9 mouse cellular contexts compared by ENCODE assay signal in the genomic region with DNA sequence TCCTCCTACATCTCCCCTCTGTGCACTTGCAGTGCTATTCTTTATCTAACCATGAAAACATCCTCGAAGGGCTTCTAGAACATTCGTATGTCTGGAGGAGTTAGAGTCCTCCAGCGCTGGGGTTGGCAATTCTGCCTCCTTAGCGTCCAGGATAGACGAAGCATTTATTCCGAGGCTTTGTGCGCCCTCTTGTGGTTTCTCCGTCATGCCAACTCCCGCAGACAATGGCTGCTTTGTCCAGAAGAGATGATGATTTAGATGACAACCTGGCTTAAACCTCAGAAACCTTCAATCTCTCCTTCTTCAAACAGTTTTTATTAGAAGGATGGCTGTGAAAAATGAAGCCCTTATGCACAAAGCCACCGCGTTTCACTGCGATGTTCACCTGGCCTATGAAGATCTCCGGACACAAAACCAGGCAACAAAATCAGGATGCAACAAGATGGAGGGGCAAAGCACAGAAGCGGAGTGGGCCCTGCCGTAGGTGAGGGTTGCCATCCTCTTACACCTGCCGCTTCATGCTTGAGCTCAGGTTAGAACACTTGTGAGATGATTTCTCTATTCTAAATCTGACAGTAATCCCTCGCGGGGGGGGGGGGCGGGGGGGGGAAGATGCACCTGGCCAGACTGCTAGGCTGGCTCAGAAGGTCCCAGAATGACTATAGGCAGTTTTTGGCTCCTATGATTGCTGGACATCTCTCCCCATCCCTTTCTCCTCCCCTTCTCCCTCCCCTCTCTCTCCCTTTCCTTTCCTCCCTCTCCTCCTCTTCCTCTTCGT. TPM values are rescaled to one million over a fixed set of nuclear protein-coding genes. Genes with fewer than 3 reads are reported as not detected.
DNase-seq lines count a peak whose midpoint lies in the region; ATAC-seq lines count a peak whose summit lies in the region.
"Had no signal": no experiment of that assay in that cellular context is flagged by ENCODE, and none has a peak within 500 bp of the region (broad histone marks: within the 10 kb centered on the region; RNA-seq: fewer than 3 reads in every experiment).

No protein-coding gene starts in this region.

- 0 out of 2 replicates have a peak, but pooled peaks cover 5% of the 10 kb centered on the region for H3K4me1 ChIP-seq in forebrain, embryonic 12.5 days
- H3K4me1 ChIP-seq in heart, embryonic 16.5 days (ENCODE audit: control insufficient read depth, insufficient read depth, low read length), result peaks cover 2% of the 10 kb centered on the region; the same call in 1 of the 2 replicates
- H3K4me1 ChIP-seq in liver, embryonic 13.5 days (replicated peaks), result peaks cover 3% of the 10 kb centered on the region; the same call in 1 of the 2 replicates
- no peaks in the 10 kb centered on the region; the same call in 1 of the 2 replicates for H3K4me1 ChIP-seq in stomach, embryonic 15.5 days

- peak overlapping the region; percentile 19 for H3K4me3 ChIP-seq in forebrain, embryonic 12.5 days (replicated peaks)
- H3K4me3 ChIP-seq in heart, embryonic 16.5 days (ENCODE audit: low read length), result peak overlapping the region; percentile 36
- H3K4me3 ChIP-seq in liver, embryonic 13.5 days (replicated peaks), result no peak overlapping the region
- no peak overlapping the region; the same call in 1 of the 2 replicates for H3K4me3 ChIP-seq in stomach, embryonic 15.5 days (replicated peaks)
- H3K4me3 ChIP-seq: erythroblast, embryonic 14.5 days had no signal

- H3K9ac ChIP-seq in forebrain, embryonic 12.5 days, result 0 out of 2 replicates have a peak overlapping the region, but pooled peaks have one; percentile 33
- H3K9ac ChIP-seq in heart, embryonic 16.5 days (ENCODE audit: low read length), result peak overlapping the region; percentile 17; the same call in 1 of the 2 replicates
- no peak overlapping the region for H3K9ac ChIP-seq in liver, embryonic 13.5 days
- H3K9ac ChIP-seq in stomach, embryonic 15.5 days, result no peak overlapping the region

- H3K27me3 ChIP-seq in forebrain, embryonic 12.5 days, result 0 out of 2 replicates have a peak, but pooled peaks cover 4% of the 10 kb centered on the region
- peaks cover 3% of the 10 kb centered on the region for H3K27me3 ChIP-seq in heart, embryonic 16.5 days (ENCODE audit: control insufficient read depth, insufficient read depth, low read length)
- no peaks in the 10 kb centered on the region for H3K27me3 ChIP-seq in liver, embryonic 13.5 days
- no peaks in the 10 kb centered on the region for H3K27me3 ChIP-seq in stomach, embryonic 15.5 days (replicated peaks)

- DNase-seq in c-Kit-positive CD71-negative TER-119-negative erythroid progenitor cells, embryonic 14.5 days (ENCODE audit: low read depth), result peak; percentile 77
- DNase-seq in kidney, postnatal 25 days, result peak; percentile 86 to 94
- DNase-seq in liver, embryonic 13.5 days, result peak; percentile 24
- peak; percentile 82 for DNase-seq in neural tube, embryonic 10.5 days (ENCODE audit: extremely low spot score, low spot score)

- H3K4me2 ChIP-seq in forebrain, embryonic 12.5 days, result peak overlapping the region; percentile 38
- H3K4me2 ChIP-seq in heart, embryonic 16.5 days (ENCODE audit: low read depth, low read length), result peak overlapping the region; percentile 58
- peak overlapping the region; percentile 19; the same call in 1 of the 2 replicates for H3K4me2 ChIP-seq in liver, embryonic 13.5 days
- peak overlapping the region; percentile 36 for H3K4me2 ChIP-seq in stomach, embryonic 15.5 days

- H3K36me3 ChIP-seq in forebrain, embryonic 12.5 days (replicated peaks), result no peaks in the 10 kb centered on the region
- no peaks in the 10 kb centered on the region for H3K36me3 ChIP-seq in heart, embryonic 16.5 days (ENCODE audit: control insufficient read depth, insufficient read depth)
- no peaks in the 10 kb centered on the region for H3K36me3 ChIP-seq in liver, embryonic 13.5 days
- H3K36me3 ChIP-seq in stomach, embryonic 15.5 days, result no peaks in the 10 kb centered on the region

- no peaks in the 10 kb centered on the region for H3K9me3 ChIP-seq in forebrain, embryonic 12.5 days
- H3K9me3 ChIP-seq in heart, embryonic 16.5 days (replicated peaks; ENCODE audit: control insufficient read depth, low read length), result no peaks in the 10 kb centered on the region
- no peaks in the 10 kb centered on the region for H3K9me3 ChIP-seq in liver, embryonic 13.5 days (replicated peaks)
- H3K9me3 ChIP-seq in stomach, embryonic 15.5 days, result no peaks in the 10 kb centered on the region

- H3K27ac ChIP-seq in forebrain, embryonic 12.5 days, result no peak overlapping the region
- no peak overlapping the region for H3K27ac ChIP-seq in heart, embryonic 16.5 days (ENCODE audit: low read length)
- no peak overlapping the region for H3K27ac ChIP-seq in liver, embryonic 13.5 days
- H3K27ac ChIP-seq in stomach, embryonic 15.5 days, result no peak overlapping the region

- peak; percentile 93 for ATAC-seq in CD4-positive, CD25-positive, alpha-beta regulatory T cell, adult 4 months
- peak; percentile 88 for ATAC-seq in forebrain, embryonic 12.5 days (ENCODE audit: low FRiP score)
- ATAC-seq in heart, embryonic 16.5 days (replicated peaks; ENCODE audit: extremely low read depth, insufficient read depth, low FRiP score), result peak; percentile 78
- ATAC-seq in liver, embryonic 13.5 days (ENCODE audit: low read depth), result no peak
- ATAC-seq in stomach, embryonic 15.5 days (ENCODE audit: insufficient read depth, low FRiP score, low read depth), result peak; percentile 35; the same call in 1 of the 2 replicates

- 23% methylated on average over 19 of the region's 20 CpGs for WGBS in forebrain, embryonic 12.5 days
- 18% methylated on average over 17 of the region's 20 CpGs for WGBS in heart, embryonic 16.5 days
- WGBS in liver, embryonic 13.5 days (ENCODE audit: insufficient replicate concordance), result 30% methylated on average over 20 of the region's 20 CpGs
- WGBS in stomach, embryonic 15.5 days, result 21% methylated on average over 19 of the region's 20 CpGs

RNA-seq across cellular contexts. Expression of gene Msrb2, which starts 26.4 kb away (rescaled TPM):
- 10 to 100 TPM; 28.2 to 30.7 TPM for polyA plus RNA-seq in CD4-positive, CD25-positive, alpha-beta regulatory T cell, adult 4 months (2017; shearing (Covaris generic))
- polyA plus RNA-seq in forebrain, embryonic 12.5 days (2016; fragmentation: Nextera tagmentation; extraction: Ambion mirVana), result 10.3 and 11.1 TPM in 2 replicates
- 50.6 and 52.1 TPM in 2 replicates for polyA plus RNA-seq in heart, embryonic 16.5 days (2015; fragmentation: Nextera tagmentation; extraction: Ambion mirVana)
- 10.6 and 12.0 TPM in 2 replicates for polyA plus RNA-seq in liver, embryonic 13.5 days (2015; fragmentation: Nextera tagmentation; extraction: Ambion mirVana)
- 22.0 and 24.2 TPM in 2 replicates for polyA plus RNA-seq in stomach, embryonic 15.5 days (2015; fragmentation: Nextera tagmentation; extraction: Ambion mirVana)

Comparison
In these comparisons a context has a peak if more than half of its experiments do, and no peak if none do; other contexts are left out.
1. DNase-seq: peak in every context shown above with its lines; median percentile 90 in kidney, postnatal 25 days; 82 in neural tube, embryonic 10.5 days; 77 in c-Kit-positive CD71-negative TER-119-negative erythroid progenitor cells, embryonic 14.5 days; 24 in liver, embryonic 13.5 days.
2. H3K4me3 ChIP-seq: peak in forebrain, embryonic 12.5 days (single experiment) and heart, embryonic 16.5 days (single experiment); none in liver, embryonic 13.5 days (single experiment) and stomach, embryonic 15.5 days (single experiment).
3. H3K9ac ChIP-seq: peak in forebrain, embryonic 12.5 days (single experiment) and heart, embryonic 16.5 days (single experiment); none in liver, embryonic 13.5 days (single experiment) and stomach, embryonic 15.5 days (single experiment).
4. Peak in every context shown above with its lines, with median percentiles within 50 percentile points of each other: H3K4me2 ChIP-seq.